Mouse (Mus musculus) midbrain, embryonic 10.5 days (tissue): ENCODE results near the gene Nrg3. TPM values are rescaled to one million over a fixed set of nuclear protein-coding genes. Genes with fewer than 3 reads are reported as not detected.

Source experiments
- DNase-seq: peaks from one replicate; pipeline ENCODE4 v3.0.0-alpha.2; 2017; ENCODE audit warnings: low spot score
- H3K27ac ChIP-seq: fragments of 300-500 bp; sonication (generic); replicated peaks from 2 replicates; pipeline ENCODE4 v1.5.1; 2016; ENCODE audit warnings: mild to moderate bottlenecking
- H3K27me3 ChIP-seq: fragments of 300-500 bp; sonication (generic); 2 replicates; pipeline ENCODE4 v1.6.1; 2016; ENCODE audit warnings: low read depth, mild to moderate bottlenecking; ENCODE audit not compliant: poor library complexity, severe bottlenecking
- H3K36me3 ChIP-seq: fragments of 300-500 bp; sonication (generic); 2 replicates; pipeline ENCODE4 v1.6.1; 2016; ENCODE audit warnings: mild to moderate bottlenecking, moderate library complexity
- H3K4me1 ChIP-seq: fragments of 300-500 bp; sonication (generic); 2 replicates; pipeline ENCODE4 v1.6.1; 2016
- H3K4me3 ChIP-seq: fragments of 300-500 bp; sonication (generic); 2 replicates; pipeline ENCODE4 v1.5.1; 2016; ENCODE audit warnings: mild to moderate bottlenecking, moderate library complexity
- H3K9me3 ChIP-seq: fragments of 300-500 bp; sonication (generic); replicated peaks from 2 replicates; pipeline ENCODE4 v1.6.1; 2016; ENCODE audit warnings: mild to moderate bottlenecking
- WGBS: fragments of 180-500 bp; shearing (Covaris S2); methylation state at CpG from one replicate; pipeline ENCODE4 v1.1.7; 2016; 5-methylcytosine and 5-hydroxymethylcytosine counted together
- polyA plus RNA-seq: library from polyadenylated mRNA; unstranded; fragments of >200 nt; fragmentation: Nextera tagmentation; extraction: Ambion mirVana; gene quantifications from 2 replicates; pipeline ENCODE4 v1.2.1, GENCODE M21; 2016

Gene Nrg3
- polyA plus RNA-seq, 1 experiment from 2014 or later = 0.28 TPM

GRCm38 (mm10) chr14:38835006-38835405 is 637.9 kb downstream of the Nrg3 start:
- no peak for DNase-seq
- 85% methylated on average over 4 of the region's 4 CpGs for WGBS
- Histone ChIP-seq H3K36me3 (no peaks in the 10 kb centered on the region), H3K9me3 (no peaks in the 10 kb centered on the region), H3K4me3 (no peak overlapping the region), H3K27ac (no peak overlapping the region), H3K27me3 (no peaks in the 10 kb centered on the region), H3K4me1 (no peaks in the 10 kb centered on the region)

GRCm38 (mm10) chr14:38824891-38825290 is 648.0 kb downstream of the Nrg3 start:
- 90% methylated on average over 1 of the region's 1 CpGs for WGBS
- DNase-seq = no peak

GRCm38 (mm10) chr14:38797027-38797426 is 675.9 kb downstream of the Nrg3 start:
- H3K27me3 ChIP-seq = no peaks in the 10 kb centered on the region
- no peaks in the 10 kb centered on the region for H3K36me3 ChIP-seq
- WGBS = 71% methylated on average over 3 of the region's 3 CpGs
- no peaks in the 10 kb centered on the region for H3K4me1 ChIP-seq
- no peak overlapping the region for H3K4me3 ChIP-seq
- DNase-seq = no peak
- no peaks in the 10 kb centered on the region for H3K9me3 ChIP-seq
- H3K27ac ChIP-seq = no peak overlapping the region

More at GRCm38 (mm10) chr14:38824891-38825290, 648.0 kb downstream of the Nrg3 start:
- Histone ChIP-seq H3K4me1 (0 out of 2 replicates have a peak, but pooled peaks cover 5% of the 10 kb centered on the region), H3K27me3 (no peaks in the 10 kb centered on the region), H3K36me3 (no peaks in the 10 kb centered on the region), H3K9me3 (no peaks in the 10 kb centered on the region), H3K4me3 (no peak overlapping the region), H3K27ac (no peak overlapping the region)

GRCm38 (mm10) chr14:38775291-38776116 is 697.4 kb downstream of the Nrg3 start:
- Histone ChIP-seq H3K27me3 (no peaks in the 10 kb centered on the region), H3K36me3 (no peaks in the 10 kb centered on the region), H3K9me3 (no peaks in the 10 kb centered on the region), H3K4me3 (no peak overlapping the region), H3K4me1 (no peaks in the 10 kb centered on the region), H3K27ac (no peak overlapping the region)
- no peak for DNase-seq
- WGBS = 85% methylated on average over 5 of the region's 5 CpGs

- 75% methylated on average over 1 of the region's 1 CpGs for WGBS
- Histone ChIP-seq H3K36me3 (no peaks in the 10 kb centered on the region), H3K9me3 (no peaks in the 10 kb centered on the region), H3K27me3 (no peaks in the 10 kb centered on the region), H3K4me3 (no peak overlapping the region), H3K27ac (no peak overlapping the region), H3K4me1 (no peaks in the 10 kb centered on the region)
- DNase-seq = no peak
These were observed 698.1 kb downstream of the Nrg3 start for GRCm38 (mm10) chr14:38774811-38775210.

- no peak for DNase-seq
- no peak overlapping the region for H3K27ac ChIP-seq
- no peaks in the 10 kb centered on the region for H3K36me3 ChIP-seq
- no peaks in the 10 kb centered on the region for H3K27me3 ChIP-seq
- no peaks in the 10 kb centered on the region for H3K4me1 ChIP-seq
- no peak overlapping the region for H3K4me3 ChIP-seq
- H3K9me3 ChIP-seq = no peaks in the 10 kb centered on the region
These were observed 742.4 kb downstream of the Nrg3 start for GRCm38 (mm10) chr14:38730465-38730864.

GRCm38 (mm10) chr14:38703894-38704293 is 769.0 kb downstream of the Nrg3 start:
- Histone ChIP-seq H3K9me3 (no peaks in the 10 kb centered on the region), H3K27me3 (no peaks in the 10 kb centered on the region), H3K4me3 (no peak overlapping the region), H3K27ac (no peak overlapping the region), H3K4me1 (peaks cover 15% of the 10 kb centered on the region), H3K36me3 (no peaks in the 10 kb centered on the region)
- no peak for DNase-seq
- WGBS = 24% methylated on average over 4 of the region's 4 CpGs

- no peaks in the 10 kb centered on the region for H3K9me3 ChIP-seq
- H3K36me3 ChIP-seq = no peaks in the 10 kb centered on the region
- H3K27me3 ChIP-seq = no peaks in the 10 kb centered on the region
- H3K4me1 ChIP-seq = peaks cover 15% of the 10 kb centered on the region
- H3K4me3 ChIP-seq = no peak overlapping the region
- no peak overlapping the region for H3K27ac ChIP-seq
- DNase-seq = no peak
- WGBS = 82% methylated on average over 9 of the region's 9 CpGs
These were observed 770.1 kb downstream of the Nrg3 start for GRCm38 (mm10) chr14:38702596-38703393.

GRCm38 (mm10) chr14:38701413-38701812 is 771.5 kb downstream of the Nrg3 start:
- H3K27me3 ChIP-seq = no peaks in the 10 kb centered on the region
- WGBS = 68% methylated on average over 1 of the region's 1 CpGs
- no peak overlapping the region for H3K4me3 ChIP-seq
- no peaks in the 10 kb centered on the region for H3K36me3 ChIP-seq
- peaks cover 15% of the 10 kb centered on the region for H3K4me1 ChIP-seq
- no peak overlapping the region for H3K27ac ChIP-seq
- DNase-seq = no peak
- H3K9me3 ChIP-seq = no peaks in the 10 kb centered on the region

GRCm38 (mm10) chr14:38700972-38701371 is 771.9 kb downstream of the Nrg3 start:
- Histone ChIP-seq H3K4me1 (peaks cover 15% of the 10 kb centered on the region), H3K9me3 (no peaks in the 10 kb centered on the region), H3K27me3 (no peaks in the 10 kb centered on the region), H3K36me3 (no peaks in the 10 kb centered on the region), H3K27ac (no peak overlapping the region), H3K4me3 (no peak overlapping the region)
- DNase-seq = no peak
- 93% methylated on average over 3 of the region's 3 CpGs for WGBS

- DNase-seq = no peak
- H3K4me1 ChIP-seq = no peaks in the 10 kb centered on the region
- H3K27me3 ChIP-seq = no peaks in the 10 kb centered on the region
- H3K27ac ChIP-seq = no peak overlapping the region
- H3K9me3 ChIP-seq = no peaks in the 10 kb centered on the region
- 77% methylated on average over 1 of the region's 1 CpGs for WGBS
- H3K36me3 ChIP-seq = no peaks in the 10 kb centered on the region
- no peak overlapping the region for H3K4me3 ChIP-seq
These were observed 812.9 kb downstream of the Nrg3 start for GRCm38 (mm10) chr14:38659973-38660372.

- H3K4me1 ChIP-seq = no peaks in the 10 kb centered on the region
- H3K4me3 ChIP-seq = no peak overlapping the region
- DNase-seq = no peak
- no peaks in the 10 kb centered on the region for H3K9me3 ChIP-seq
- no peaks in the 10 kb centered on the region for H3K36me3 ChIP-seq
- no peak overlapping the region for H3K27ac ChIP-seq
- 84% methylated on average over 3 of the region's 3 CpGs for WGBS
- no peaks in the 10 kb centered on the region for H3K27me3 ChIP-seq
These were observed 835.8 kb downstream of the Nrg3 start for GRCm38 (mm10) chr14:38637070-38637469.

GRCm38 (mm10) chr14:38630114-38630513 is 842.8 kb downstream of the Nrg3 start:
- Histone ChIP-seq H3K27me3 (no peaks in the 10 kb centered on the region), H3K27ac (no peak overlapping the region), H3K4me1 (no peaks in the 10 kb centered on the region), H3K9me3 (no peaks in the 10 kb centered on the region), H3K36me3 (no peaks in the 10 kb centered on the region), H3K4me3 (no peak overlapping the region)
- 95% methylated on average over 3 of the region's 3 CpGs for WGBS
- DNase-seq = no peak
